Mouse (Mus musculus): ENCODE results near the gene A930002H24Rik.
"Not testable (repeated sequence)": the region's sequence is repeated elsewhere in the genome, so short reads cannot be mapped to it uniquely, and the experiment has no call there.

The A930002H24Rik gene

GRCm38 (mm10) chr17:63863647-63864149, at the start of gene A930002H24Rik:
TSS of gene A930002H24Rik (minus strand) at chr17:63863791.
- DNase-seq (ENCODE audit: low read depth, low spot score) = peak; percentile 96

GRCm38 (mm10) chr17:63909297-63909696, 45.7 kb upstream of the A930002H24Rik start:
- DNase-seq (ENCODE audit: low read depth, low spot score) = no peak

DNA sequence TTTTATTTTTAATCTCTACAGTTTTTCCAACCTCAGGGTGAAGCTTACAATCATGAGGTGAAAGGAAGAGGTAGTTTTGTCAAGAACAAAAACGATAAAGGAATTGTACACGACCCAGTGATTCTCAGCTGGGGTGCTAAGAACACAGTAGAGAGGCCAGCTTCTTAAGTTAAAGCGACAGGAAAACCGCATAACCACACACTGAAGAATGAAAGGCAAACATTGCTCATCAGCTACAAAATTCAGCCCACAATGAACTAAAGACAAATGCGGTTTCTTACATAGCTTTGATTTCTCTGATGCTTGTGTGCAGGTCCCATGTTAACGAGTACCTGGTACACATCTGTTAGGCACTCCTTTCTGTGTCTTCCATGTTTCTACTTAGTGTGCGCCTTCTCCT, 33.5 kb upstream of the A930002H24Rik start:
- no peak for DNase-seq (ENCODE audit: low read depth, low spot score)

DNA sequence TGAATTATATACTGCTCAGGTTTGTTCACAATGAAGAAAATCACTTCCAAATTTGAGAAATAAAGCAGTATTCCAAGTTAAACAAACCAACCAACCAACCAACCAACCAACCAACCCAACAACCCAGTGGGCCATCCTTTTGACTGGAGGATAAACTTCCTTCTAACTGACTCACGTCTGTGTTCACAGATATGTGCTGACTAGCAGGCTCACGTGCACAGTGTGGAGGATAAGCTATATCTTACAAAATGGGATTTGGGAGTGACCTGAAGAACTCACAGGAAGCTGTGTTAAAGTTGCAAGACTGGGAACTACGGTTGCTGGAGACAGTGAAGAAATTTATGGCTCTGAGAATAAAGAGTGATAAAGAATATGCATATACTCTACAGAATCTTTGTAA, 32.2 kb upstream of the A930002H24Rik start:
- DNase-seq (ENCODE audit: low read depth, low spot score) = no peak

- DNase-seq (ENCODE audit: low read depth, low spot score) = no peak
Observed at GRCm38 (mm10) chr17:63890611-63891010, 27.0 kb upstream of the A930002H24Rik start.

- DNase-seq (ENCODE audit: low read depth, low spot score) = no peak
Observed at GRCm38 (mm10) chr17:63886988-63887387, 23.4 kb upstream of the A930002H24Rik start.

DNA sequence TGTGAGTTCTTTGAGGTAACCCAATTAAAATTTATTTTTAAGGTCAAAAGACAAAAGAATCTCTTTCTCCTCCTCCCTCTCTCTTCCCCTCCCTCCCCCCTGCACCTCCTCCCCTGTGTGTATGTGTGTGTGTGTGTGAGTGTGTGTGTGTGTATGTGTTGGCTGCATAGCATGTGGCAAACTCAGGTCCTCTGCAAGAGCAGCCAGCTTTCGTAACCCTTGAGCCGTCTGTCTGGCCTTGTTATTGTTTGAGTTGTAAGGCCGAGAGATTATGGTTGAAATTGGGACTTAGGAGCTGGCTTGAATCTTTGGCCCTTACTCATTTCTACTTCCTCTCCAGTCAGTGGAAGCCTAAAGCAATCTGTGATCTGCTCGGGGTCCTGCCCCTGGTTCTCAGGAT, 16.4 kb upstream of the A930002H24Rik start:
- DNase-seq (ENCODE audit: low read depth, low spot score) = no peak

- no peak for DNase-seq (ENCODE audit: low read depth, low spot score)
Observed at GRCm38 (mm10) chr17:63878889-63879288, 15.3 kb upstream of the A930002H24Rik start.

DNA sequence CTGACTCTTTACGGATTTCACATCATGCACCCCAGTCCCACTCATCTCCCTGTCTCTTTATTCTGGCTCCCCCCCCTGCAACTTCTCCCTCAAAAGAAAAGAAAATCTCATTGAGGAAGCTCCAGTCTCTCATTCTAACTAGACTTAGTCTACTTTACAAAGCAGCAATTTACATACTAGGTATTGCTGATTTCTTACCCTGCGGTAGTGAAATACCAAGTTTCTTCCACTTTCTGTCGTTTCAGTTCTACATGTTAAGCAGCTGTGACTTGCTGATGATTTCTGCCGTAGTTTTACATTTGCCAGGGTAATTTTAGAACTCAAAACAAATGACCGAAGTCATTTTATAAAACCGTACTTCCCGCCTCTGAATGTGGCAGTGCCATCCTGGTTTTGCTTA, 8.2 kb upstream of the A930002H24Rik start:
- DNase-seq (ENCODE audit: low read depth, low spot score) = no peak

- peak; percentile 8 for DNase-seq (ENCODE audit: low read depth, low spot score)
Observed at GRCm38 (mm10) chr17:63864171-63864571, 580 bp upstream of the A930002H24Rik start.

- peak; percentile 27 for DNase-seq (ENCODE audit: low read depth, low spot score)
Observed at GRCm38 (mm10) chr17:63863012-63863630, 470 bp downstream of the A930002H24Rik start, which contains the start of gene Fer. TSS of gene Fer (plus strand) at chr17:63863062.

- DNase-seq (ENCODE audit: low read depth, low spot score) = no peak
Observed at GRCm38 (mm10) chr17:63862399-63862798, 1.2 kb downstream of the A930002H24Rik start.

GRCm38 (mm10) chr17:63860988-63861387, 2.6 kb downstream of the A930002H24Rik start:
- peak; percentile 46 for DNase-seq (ENCODE audit: low read depth, low spot score)

GRCm38 (mm10) chr17:63857023-63857544, 6.5 kb downstream of the A930002H24Rik start:
- DNase-seq (ENCODE audit: low read depth, low spot score) = no peak

GRCm38 (mm10) chr17:63850016-63850415, 13.6 kb downstream of the A930002H24Rik start:
- DNase-seq (ENCODE audit: low read depth, low spot score) = no peak

GRCm38 (mm10) chr17:63849566-63849965, 14.0 kb downstream of the A930002H24Rik start:
- DNase-seq (ENCODE audit: low read depth, low spot score) = peak; percentile 85

GRCm38 (mm10) chr17:63849151-63849550, 14.4 kb downstream of the A930002H24Rik start:
- peak; percentile 4 for DNase-seq (ENCODE audit: low read depth, low spot score)

- not testable (repeated sequence) for DNase-seq (ENCODE audit: low read depth, low spot score)
Observed at GRCm38 (mm10) chr17:63845766-63846165, 17.8 kb downstream of the A930002H24Rik start.

DNA sequence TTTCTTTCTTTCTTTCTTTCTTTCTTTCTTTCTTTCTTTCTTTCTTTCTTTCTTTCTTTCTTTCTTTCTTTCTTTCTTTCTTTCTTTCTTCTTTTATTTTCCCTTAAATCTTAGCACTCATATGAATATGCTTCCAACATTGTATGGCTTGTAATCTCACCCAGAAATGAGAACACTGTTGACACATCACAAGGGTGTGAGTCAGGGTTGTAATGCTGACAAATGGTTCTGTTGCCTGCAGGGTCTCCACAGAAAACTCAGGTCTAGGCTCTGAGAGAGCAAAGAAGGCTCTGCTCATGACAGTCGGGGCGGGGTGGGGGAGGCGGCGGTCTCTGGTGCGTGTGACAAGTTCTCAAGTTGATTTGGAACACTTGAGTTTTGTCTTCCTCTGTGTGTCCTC, 18.7 kb downstream of the A930002H24Rik start:
- no peak for DNase-seq (ENCODE audit: low read depth, low spot score)

GRCm38 (mm10) chr17:63842226-63842625, 21.4 kb downstream of the A930002H24Rik start:
- DNase-seq (ENCODE audit: low read depth, low spot score) = no peak

DNA sequence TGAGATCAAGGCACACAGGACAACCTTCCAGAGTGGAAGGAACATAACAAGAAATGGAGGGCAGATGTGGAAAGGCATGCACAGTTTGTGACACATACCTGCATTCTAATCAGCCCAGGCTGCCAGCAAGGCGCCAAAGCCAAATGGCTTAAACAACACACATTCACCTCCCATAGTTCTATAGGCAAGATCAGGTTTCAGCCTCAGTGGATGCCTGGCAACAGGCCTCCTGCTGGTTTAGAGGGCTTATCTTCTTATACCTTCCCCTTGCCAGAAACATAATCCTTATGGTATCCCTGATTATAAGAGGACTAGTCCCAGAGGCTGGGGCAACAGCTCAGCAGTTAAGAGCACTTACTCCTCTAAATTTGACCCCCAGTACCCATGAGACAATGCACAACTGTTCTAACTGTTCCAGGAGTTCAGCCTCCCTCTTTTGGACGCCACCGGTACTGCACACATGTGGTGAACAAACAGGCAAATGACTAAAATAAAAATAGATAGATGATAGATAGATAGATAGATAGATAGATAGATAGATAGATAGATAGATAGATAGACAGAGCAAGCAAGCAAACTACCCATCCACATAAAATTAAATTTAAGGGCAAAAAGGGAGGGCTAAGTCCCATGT, 23.8 kb downstream of the A930002H24Rik start:
- DNase-seq (ENCODE audit: low read depth, low spot score) = no peak

GRCm38 (mm10) chr17:63838144-63838543, 25.4 kb downstream of the A930002H24Rik start:
- DNase-seq (ENCODE audit: low read depth, low spot score) = no peak

DNA sequence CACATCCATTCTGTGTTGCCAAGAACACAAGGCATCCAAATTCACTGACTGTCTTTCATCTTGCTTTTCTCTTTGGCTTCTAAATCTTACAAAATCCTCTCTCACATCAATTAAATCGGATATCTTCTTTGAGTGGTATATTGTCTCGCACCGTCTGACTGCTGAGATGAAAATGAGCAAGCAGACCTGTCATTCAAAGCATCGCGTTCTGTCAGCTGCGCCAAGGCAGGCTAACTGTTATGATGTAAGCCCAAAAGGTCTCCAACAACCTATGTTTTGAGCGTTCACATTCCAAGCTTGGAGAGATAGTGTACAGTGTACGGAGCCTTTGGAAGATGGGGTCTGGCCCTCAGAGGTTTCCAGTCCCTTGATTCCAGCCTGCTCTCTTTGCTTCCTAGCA, 26.9 kb downstream of the A930002H24Rik start:
- DNase-seq (ENCODE audit: low read depth, low spot score) = no peak
